Mouse (Mus musculus) embryo, embryonic 10 days (tissue): ENCODE data around the gene Thbs2.
"Not testable (repeated sequence)": the region's sequence is repeated elsewhere in the genome, so short reads cannot be mapped to it uniquely, and the experiment has no call there.

Experiments
- DNase-seq: peaks from one replicate; pipeline ENCODE4 v3.0.0-alpha.2; 2015; ENCODE audit warnings: low spot score

The Thbs2 gene

GRCm38 (mm10) chr17:14628901-14629300 lies 65.1 kb downstream of the Thbs2 start:
- DNase-seq, result peak; percentile 13

GRCm38 (mm10) chr17:14627828-14628338 lies 66.2 kb downstream of the Thbs2 start:
- no peak for DNase-seq

- peak; percentile 22 for DNase-seq
Observed at GRCm38 (mm10) chr17:14624433-14624832, 69.6 kb downstream of the Thbs2 start.

GRCm38 (mm10) chr17:14621006-14621405 lies 73.0 kb downstream of the Thbs2 start:
- not testable (repeated sequence) for DNase-seq

- DNase-seq, result no peak
Observed at GRCm38 (mm10) chr17:14620037-14620436, 74.0 kb downstream of the Thbs2 start.

- DNase-seq, result no peak
Observed at GRCm38 (mm10) chr17:14619038-14619437, 75.0 kb downstream of the Thbs2 start.
